Mouse (Mus musculus) spleen, adult 10 weeks (tissue): ENCODE data around the gene Tmprss3. TPM values are rescaled to one million over a fixed set of nuclear protein-coding genes. Genes with fewer than 3 reads are reported as not detected.

Experiments
- polyA plus RNA-seq: library from polyadenylated mRNA; stranded (reverse); fragments of 350-450 nt; fragmentation: Illumina TruSeq; extraction: RNeasy Lipid Tissue Mini Kit (QIAGEN cat#74804); gene quantifications from one replicate; pipeline ENCODE4 v1.2.3, GENCODE M21; 2015; ENCODE audit warnings: low replicate concordance; ENCODE audit not compliant: insufficient read depth

Tmprss3 gene
- polyA plus RNA-seq = 0.26 TPM

DNA sequence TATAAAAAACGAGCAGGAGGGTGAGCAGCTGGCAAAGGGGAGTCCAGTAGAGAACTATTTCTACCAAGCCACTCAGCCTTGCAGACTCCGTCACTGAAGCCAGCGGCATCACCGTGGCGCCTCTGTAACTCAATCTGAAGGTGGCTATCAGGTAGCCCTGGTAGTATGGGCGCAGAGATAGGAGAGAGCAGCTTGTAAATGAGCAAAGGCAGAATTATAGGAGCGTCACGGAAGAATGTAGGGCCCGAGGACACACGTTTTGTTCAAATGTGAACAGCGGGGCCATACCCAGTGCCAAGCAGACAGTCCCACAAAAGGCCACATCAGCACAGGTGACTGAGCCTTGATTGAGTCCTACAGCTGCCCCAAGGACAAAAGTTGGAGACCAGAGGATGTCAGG, at the start of gene Tmprss3:
Gene Tmprss3, minus strand, starts transcription at position 101 of the 400 bp plus-strand sequence.

DNA sequence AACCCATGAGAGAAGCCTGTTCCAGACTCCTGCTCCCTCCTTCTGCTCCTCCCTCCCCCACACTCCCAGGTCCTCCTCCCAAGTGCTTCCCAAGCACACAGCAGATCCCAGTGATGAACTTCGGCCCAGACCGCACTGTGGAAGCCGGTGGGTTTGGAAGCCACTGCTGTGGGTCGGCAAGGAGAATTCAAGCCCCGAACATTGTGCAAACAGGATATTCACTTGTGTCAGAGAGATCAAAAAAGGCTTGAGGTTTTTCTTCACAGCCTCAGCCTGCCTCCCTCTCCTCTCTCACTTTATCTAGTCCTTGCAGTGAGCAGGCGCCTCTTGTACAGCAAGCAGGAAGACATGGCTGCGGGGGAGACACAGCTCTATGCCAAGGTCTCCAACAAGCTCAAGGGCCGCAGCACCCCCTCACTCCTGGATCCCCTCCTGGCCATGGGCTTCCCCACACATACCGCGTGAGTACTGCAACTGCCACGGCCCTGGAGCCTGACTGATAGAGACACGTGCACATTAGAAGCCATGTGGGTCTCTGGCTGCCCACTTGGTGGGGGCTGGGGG, 9.1 kb upstream of the Tmprss3 start, which contains the start of gene Ubash3a:
Gene Ubash3a, plus strand, starts transcription at position 103 of the 564 bp plus-strand sequence.

DNA sequence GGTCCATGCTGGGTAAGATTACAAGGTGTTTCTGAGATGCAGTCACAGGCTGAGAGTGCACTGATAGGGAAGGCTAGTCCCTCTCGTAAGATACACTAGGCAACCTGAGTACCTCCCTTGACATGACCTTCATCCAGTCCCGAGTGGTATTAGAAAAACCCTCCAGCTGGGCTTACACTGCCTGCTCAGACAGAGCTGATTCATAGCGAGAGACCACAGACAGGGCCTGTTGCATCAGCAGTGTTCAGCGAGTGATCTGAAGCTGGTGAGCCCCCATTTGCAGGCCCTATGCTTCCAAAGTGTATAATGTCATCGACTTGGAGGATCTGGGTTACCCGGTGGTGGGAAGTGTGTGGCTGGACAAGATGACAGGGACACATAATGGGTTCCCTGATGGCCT, 33.6 kb downstream of the Tmprss3 start, which contains the start of gene Tff1:
Gene Tff1, minus strand, starts transcription at position 151 of the 400 bp plus-strand sequence.

DNA sequence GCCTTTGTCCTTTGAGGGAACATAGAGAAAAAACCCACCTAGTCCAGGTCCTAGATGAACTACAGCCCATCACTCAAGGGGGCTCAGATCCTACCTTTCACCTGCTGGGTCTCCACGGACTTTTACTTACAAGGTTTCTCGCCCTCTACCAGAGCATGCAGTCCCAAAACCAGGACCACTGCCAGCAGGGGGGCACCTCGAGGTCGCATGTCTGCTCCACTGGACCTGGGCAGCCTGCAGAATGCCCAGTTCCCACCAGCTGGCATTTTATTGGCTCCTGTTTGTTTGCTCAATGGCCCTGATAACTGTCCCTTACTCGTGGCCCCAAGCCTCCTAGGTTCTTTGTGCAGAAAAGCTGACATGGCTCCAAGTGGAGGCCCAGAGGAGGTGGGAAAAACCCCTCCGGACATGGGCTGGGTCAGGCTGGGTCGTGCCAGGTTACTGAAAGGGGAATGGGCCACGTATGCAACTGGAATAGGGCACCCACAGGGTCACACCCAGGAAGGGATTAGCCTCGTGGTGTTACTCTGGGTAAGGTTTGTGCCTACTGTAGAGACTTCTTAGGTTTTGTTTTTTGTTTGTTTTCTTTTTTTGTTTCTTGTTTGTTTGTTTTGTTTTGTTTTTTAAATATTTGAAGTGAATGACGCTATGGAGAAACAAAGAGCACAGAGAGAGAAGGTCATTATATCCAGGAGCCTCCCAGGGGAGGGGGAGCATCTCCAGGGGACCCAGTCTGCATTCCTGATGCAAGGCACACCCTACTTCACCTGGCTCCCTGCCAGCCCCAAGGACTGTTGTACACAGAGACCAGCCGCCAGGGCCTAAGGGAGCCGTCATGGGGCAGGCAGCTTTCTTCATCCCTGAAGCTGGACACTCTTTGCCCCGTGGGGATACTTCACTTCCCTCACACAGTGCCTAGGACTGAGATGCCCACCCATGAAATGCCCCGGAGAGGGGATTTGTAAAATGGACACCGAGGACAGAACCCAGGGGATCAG, 54.4 kb downstream of the Tmprss3 start, which contains the start of gene Tff2:
Gene Tff2, minus strand, starts transcription at position 243 of the 998 bp plus-strand sequence.

DNA sequence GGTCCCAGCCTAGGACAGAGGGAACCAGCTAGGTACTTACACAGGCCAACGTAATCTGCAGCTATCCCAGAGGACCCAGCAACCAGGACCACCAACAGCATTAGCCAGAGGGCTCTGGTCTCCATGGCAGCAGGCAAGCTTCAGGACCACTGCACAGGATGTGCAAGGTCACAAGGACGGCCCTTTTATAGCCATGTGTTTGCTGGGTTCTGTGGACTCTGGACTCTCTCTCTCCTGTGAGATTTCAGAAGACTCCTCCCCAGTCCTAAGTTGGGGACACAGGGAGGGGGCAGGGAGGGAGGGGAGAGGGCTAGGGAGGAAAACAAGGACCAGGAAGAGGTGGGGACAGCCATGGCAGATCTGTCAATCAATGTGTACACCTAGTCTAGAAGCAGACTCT, 69.3 kb downstream of the Tmprss3 start, which contains the start of gene Tff3:
Gene Tff3, minus strand, starts transcription at position 195 of the 400 bp plus-strand sequence.

Other genes starting within 250 kb of the Tmprss3 start
- gene Umodl1, start 244.3 kb downstream of the Tmprss3 start, polyA plus RNA-seq = not detected
- 24.0 TPM for gene Abcg1, start 141.3 kb downstream of the Tmprss3 start, polyA plus RNA-seq
- gene Tff3, start 69.3 kb downstream of the Tmprss3 start, polyA plus RNA-seq = not detected
- gene Tff2, start 54.7 kb downstream of the Tmprss3 start, polyA plus RNA-seq = 0.87 TPM
- not detected for gene Tff1, start 33.7 kb downstream of the Tmprss3 start, polyA plus RNA-seq
- 10.1 TPM for gene Ubash3a, start 8.9 kb upstream of the Tmprss3 start, polyA plus RNA-seq
- gene Rsph1, start 78.4 kb upstream of the Tmprss3 start, polyA plus RNA-seq = 0.48 TPM
- gene Slc37a1, start 87.8 kb upstream of the Tmprss3 start, polyA plus RNA-seq = 13.6 TPM
- 1.0 TPM for gene Pde9a, start 187.2 kb upstream of the Tmprss3 start, polyA plus RNA-seq